Mouse (Mus musculus): Measurements from ENCODE around the gene Olfr1217.

Gene Olfr1217

DNA sequence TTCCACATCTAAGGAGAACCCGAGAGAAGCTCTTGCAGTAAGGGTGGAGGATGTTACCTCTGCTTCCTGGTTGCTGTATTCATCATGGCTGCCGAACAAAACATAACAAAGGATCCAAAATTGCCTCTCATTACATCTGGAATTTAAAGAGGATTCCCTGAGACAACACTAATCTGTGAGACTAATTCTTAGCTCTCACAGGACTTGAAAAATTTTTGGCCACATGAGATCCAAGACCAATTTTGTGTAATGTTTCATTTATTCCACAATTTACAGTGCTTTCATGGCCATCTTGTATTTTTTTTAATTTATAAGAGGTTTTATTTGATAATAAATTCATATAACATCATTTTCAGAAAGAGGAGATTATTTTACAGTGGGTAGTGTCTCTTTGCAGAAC lies at the start of gene Olfr1217:
TSS of gene Olfr1217 (minus strand) at position 101 of the 400 bp plus-strand sequence.
- no peak for DNase-seq (ENCODE audit: low read depth)

DNA sequence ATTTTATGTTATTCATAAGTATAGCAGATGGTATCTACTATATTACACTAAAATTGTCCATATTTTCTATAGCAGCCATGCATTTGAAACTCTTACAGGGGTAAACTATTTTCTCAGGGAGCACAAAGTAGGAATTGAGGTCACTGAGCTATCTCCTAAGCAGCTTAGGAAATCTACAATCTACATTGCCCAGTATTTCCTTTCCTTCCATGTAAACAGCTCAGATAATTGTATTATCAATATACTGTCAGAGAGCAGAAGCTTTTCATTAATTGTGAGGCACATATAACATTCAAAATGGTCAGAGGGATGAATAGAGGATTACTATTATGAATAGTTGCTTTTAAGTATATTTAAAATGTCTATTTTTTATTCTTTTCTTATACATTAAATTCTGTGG lies 49.6 kb upstream of the Olfr1217 start:
- DNase-seq (ENCODE audit: low read depth) = no peak

DNA sequence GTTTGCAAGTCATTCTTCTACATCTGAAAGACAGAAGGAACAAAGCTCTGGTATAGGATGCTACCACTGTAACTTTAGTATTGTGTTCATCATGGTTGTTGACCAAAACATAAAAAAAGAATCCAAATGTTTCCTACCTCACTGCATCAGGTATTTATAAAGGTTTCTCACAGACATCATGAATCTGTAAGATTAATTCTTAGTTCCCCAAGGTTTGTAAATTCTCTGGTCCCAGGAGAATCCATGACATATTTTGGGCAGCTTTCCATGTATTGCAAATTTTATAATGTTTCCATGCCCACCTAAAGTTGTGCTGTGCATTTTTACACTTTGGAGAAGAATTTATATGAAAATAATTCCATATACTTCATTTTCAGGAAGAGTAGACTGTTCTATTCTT lies 29.2 kb upstream of the Olfr1217 start, which contains the start of gene Olfr1218:
TSS of gene Olfr1218 (minus strand) at position 101 of the 400 bp plus-strand sequence.
- no peak for DNase-seq (ENCODE audit: low read depth)

DNA sequence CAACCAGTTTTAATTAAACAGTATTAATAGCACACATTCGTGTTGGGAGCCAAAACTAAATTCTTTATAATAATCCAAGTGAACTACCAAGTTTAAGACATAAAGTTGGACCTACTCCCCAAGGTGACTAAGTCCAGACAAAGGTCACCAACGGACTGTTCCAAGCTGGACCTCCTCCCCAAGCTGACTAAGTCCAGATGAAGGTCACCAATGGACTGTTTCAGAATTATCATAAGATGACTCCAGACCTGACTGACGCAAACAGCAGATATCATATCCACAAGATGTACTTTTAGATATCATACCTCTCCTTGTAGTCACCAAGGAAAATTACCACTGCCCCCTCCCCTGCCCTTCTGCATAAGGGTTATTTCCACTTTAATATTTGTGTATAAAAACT lies 10.4 kb downstream of the Olfr1217 start:
- peak; percentile 81 for DNase-seq (ENCODE audit: low read depth)

DNA sequence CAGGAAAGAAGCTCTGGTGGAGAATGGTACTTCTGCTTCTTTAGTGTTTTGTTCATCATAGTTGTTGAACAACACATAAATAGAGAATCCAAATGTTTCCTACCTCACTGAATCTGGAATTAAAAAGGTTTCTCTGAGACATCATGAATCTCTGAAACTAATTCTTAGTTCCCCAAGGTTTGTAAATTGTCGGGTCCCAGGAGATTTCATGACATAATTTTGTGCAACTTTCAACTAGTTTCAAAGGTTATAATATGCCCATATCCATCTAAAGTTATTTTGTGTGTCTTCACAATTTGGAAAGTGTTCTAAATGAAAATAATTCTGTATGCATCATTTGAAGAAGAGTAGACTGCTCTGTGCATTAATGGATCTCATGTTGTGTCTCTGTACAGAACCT lies 13.6 kb downstream of the Olfr1217 start, which contains the start of gene Olfr1216:
TSS of gene Olfr1216 (minus strand) at position 101 of the 400 bp plus-strand sequence.
- no peak for DNase-seq (ENCODE audit: low read depth)

DNA sequence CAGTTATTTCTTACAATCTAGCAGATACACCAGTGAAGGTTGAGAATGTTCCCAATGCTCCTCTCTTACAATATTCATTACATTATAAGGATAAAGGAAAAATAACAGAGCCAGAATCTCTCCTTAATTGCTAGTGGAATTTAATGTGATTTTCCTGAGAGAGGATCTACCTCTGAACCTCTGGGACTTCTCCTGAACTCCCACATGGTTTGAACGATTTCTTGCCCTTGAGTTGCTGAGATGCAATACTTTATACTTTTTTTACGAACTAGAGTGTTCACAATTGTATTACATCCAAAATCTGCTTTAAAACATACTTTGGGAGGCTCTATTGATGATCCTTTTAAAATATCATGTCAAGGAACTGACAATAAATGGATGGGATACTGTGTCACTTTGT lies 25.0 kb downstream of the Olfr1217 start, which contains the start of gene Olfr1215:
TSS of gene Olfr1215 (minus strand) at position 101 of the 400 bp plus-strand sequence.
- DNase-seq (ENCODE audit: low read depth) = no peak

DNA sequence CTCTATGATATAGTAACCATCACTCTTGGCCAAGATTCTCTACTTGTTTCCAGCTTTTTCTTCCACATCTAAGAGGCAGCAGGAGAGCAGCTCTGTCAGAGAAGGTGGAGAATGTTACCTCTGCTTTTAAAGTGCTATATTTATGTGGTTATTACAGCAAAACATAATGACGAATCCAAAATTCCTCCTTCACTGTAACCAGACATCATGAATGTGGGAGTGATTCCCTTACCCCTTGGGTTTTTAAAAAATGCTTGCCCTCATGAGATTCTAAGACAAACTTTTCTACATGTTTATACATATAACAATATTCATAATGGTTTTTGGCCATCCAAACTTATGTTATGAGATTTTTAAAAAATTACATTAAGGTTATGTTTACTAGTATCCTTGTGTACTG lies 39.3 kb downstream of the Olfr1217 start, which contains the start of gene Olfr1214:
TSS of gene Olfr1214 (minus strand) at position 101 of the 400 bp plus-strand sequence.
- no peak for DNase-seq (ENCODE audit: low read depth)

DNA sequence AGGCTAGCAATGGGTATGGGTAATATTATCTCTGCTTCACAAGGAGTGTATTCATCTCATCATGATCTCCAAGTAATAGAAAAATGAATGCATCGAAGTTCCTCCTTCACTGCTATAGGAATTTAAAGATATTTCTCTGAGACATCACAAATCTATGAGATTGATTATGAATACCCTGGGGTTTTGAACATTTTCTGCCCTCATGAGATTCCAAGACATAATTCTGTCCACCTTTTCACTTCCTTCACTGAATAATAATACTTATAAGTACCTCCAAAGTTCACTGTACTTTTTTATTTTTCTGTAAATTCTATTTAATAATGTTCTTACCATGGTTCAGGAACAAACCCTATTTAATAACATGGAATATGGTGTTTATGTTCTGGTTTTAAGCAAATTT lies 51.7 kb downstream of the Olfr1217 start, which contains the start of gene Gm13762:
TSS of gene Gm13762 (minus strand) at position 101 of the 400 bp plus-strand sequence.
- no peak for DNase-seq (ENCODE audit: low read depth)

All from NIH3T3 (cell line).